Mouse (Mus musculus): ENCODE measurements around the gene Naaa.

Naaa gene

GRCm38 (mm10) chr5:92263761-92264359 lies 14.1 kb downstream of the Naaa start:
- DNase-seq (ENCODE audit: low read depth, low spot score), result peak; percentile 73

- DNase-seq (ENCODE audit: low read depth, low spot score), result no peak
Observed at GRCm38 (mm10) chr5:92262646-92263045, 15.3 kb downstream of the Naaa start.

DNA sequence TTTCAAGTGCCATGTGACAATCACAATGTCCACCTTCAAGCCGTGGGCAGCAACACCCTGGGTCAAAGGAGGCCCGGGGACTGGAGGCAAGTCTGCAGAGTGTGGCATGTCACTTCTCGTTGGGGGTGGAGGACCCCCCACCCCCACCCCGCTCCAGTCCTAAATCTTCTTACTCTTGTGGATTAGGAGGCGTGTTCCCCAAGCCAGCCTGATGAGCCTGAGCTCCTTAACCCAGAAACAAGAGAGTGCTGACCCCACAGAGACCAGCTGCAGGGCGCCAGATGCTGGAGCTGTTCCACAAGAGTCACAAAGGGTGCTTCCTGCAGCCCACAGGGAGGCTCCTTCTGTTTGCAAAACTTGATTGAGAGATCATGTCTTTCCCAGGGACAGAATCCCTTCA lies 21.8 kb downstream of the Naaa start, which contains the start of gene Ppef2:
Gene Ppef2 (minus strand): TSS at position 61 of the 400 bp plus-strand sequence.
- no peak for DNase-seq (ENCODE audit: low read depth, low spot score)

- no peak for DNase-seq (ENCODE audit: low read depth, low spot score)
Observed at GRCm38 (mm10) chr5:92254476-92254875, 23.5 kb downstream of the Naaa start.

GRCm38 (mm10) chr5:92252797-92253343 lies 25.1 kb downstream of the Naaa start:
- DNase-seq (ENCODE audit: low read depth, low spot score), result no peak

DNA sequence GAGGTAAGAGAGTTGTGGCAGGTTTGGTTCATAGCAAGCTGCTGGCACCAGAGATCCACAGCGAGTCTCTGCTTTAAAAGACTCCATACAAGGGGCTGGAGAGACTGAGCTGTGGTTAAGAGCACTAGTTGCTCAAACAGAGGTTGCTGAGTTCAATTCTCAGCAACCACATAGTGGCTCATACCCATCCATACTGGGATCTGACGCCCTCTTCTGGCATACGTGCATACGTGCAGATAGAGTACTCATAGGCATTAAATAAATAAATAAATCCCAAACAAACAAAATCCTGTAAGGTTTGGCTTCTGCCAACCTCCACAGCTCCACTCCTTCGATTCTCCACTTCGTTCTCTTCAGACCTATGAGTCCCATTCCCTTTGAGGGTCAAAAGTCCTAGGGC lies 25.9 kb downstream of the Naaa start:
- no peak for DNase-seq (ENCODE audit: low read depth, low spot score)

DNA sequence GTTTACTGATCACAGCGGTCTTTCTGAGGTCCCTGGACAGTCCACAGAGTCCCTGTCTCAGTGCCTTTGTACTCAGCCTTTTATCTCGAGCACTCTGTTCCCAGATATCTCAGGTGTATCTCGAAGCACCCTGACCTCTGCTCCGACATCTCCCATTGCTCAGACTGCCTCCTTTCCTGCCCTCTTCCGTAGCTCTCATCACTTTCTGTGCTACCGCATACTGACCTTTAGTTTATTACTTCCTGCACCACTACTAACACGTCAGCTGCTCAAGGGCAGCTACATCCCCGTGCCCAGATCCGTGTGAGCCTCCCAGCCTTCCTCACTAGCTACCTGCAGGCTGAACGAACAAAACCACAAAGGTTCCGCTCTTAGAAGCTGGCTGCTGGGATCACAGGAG lies 29.4 kb downstream of the Naaa start:
- DNase-seq (ENCODE audit: low read depth, low spot score), result no peak

DNA sequence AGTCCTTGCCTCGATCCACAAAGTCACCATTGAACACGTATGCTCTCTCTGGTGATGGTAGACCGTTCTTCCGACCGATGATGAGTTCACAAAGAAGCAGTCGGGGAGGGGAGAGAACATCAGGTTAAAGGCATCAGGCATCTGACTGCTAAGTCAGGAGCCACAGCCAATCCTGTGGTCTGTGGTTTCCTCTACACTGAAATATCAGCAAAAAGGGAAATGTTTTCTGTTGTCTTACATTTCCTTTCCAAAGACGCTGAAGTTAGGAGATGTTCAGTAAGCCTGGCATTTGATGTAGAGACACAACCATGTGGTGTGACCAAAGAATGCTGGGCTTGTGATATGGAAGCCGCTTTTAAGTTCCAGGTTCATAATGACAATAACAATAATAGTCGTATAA lies 32.5 kb downstream of the Naaa start:
- no peak for DNase-seq (ENCODE audit: low read depth, low spot score)

DNA sequence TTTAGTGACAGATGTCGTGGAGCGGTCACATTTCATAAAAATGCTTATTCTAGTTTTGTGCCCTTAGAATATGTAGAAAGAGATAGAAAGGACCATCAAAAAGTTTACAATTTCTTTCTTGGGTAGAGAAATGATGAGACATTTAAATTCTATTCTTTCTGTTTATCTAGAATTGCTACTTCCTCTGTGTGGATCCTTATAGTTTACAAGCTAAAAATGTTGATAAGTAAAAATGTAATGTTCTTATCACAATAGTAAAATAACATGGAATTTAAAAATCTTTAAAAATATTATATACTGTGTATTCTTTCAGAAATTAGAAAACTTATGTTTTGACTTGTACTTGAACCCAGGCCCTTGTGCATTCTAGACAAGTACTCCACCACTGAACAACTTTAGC lies 33.1 kb downstream of the Naaa start:
- no peak for DNase-seq (ENCODE audit: low read depth, low spot score)

DNA sequence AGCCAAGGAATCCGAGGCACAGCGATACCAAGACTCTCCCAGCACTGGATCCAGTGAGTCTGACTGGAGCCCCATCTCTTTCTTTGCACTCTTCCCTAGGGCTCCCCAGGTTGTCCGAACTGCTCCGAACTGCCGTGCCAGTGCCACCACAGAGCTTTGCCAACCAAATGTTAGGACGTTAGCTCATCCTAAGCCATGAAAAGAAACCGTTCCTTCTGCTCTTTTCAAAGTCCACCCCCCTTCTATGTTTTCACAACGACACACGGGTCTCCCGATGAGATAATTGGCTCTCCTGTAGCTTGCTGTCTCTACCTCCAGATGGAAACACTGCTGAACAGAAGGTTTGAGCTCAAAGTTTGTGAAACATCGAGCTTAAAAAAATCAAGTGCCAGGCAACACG lies 37.2 kb downstream of the Naaa start:
- no peak for DNase-seq (ENCODE audit: low read depth, low spot score)

- DNase-seq (ENCODE audit: low read depth, low spot score), result no peak
Observed at GRCm38 (mm10) chr5:92239333-92240232, 38.4 kb downstream of the Naaa start.

DNA sequence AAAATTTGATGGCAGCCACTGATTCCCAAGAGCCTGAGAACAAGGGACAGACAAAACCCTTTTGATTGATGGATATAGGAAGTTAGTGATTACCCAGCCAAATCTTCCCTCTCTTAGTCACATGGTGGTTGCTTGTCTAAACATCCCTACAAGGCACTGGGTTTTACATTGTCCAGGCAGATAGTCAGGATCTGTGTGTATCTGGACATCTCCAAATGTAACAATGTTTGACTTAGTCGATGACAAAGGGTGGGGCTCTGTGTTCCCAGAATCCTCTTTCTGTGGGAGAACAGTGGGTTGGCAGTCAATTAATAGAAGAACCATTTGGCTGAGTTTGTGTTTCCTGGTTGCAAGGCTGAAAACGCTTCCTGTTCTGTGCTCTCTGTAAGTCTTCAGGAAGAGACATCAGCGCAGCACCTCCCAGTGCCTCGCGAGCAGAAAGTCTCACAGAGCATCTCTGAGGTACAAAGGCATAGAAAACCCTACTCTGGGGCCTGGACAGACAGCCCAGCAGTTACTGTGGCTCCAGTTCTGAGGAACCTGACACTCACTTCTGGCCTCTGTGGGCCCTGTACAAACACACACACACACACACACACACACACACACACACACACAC lies 42.9 kb downstream of the Naaa start:
- no peak for DNase-seq (ENCODE audit: low read depth, low spot score)

GRCm38 (mm10) chr5:92233366-92233765 lies 44.6 kb downstream of the Naaa start:
- DNase-seq (ENCODE audit: low read depth, low spot score), result no peak

- no peak for DNase-seq (ENCODE audit: low read depth, low spot score)
Observed at GRCm38 (mm10) chr5:92231836-92232235, 46.1 kb downstream of the Naaa start.

- no peak for DNase-seq (ENCODE audit: low read depth, low spot score)
Observed at GRCm38 (mm10) chr5:92230306-92230705, 47.7 kb downstream of the Naaa start.

- no peak for DNase-seq (ENCODE audit: low read depth, low spot score)
Observed at GRCm38 (mm10) chr5:92229514-92229913, 48.5 kb downstream of the Naaa start.

DNA sequence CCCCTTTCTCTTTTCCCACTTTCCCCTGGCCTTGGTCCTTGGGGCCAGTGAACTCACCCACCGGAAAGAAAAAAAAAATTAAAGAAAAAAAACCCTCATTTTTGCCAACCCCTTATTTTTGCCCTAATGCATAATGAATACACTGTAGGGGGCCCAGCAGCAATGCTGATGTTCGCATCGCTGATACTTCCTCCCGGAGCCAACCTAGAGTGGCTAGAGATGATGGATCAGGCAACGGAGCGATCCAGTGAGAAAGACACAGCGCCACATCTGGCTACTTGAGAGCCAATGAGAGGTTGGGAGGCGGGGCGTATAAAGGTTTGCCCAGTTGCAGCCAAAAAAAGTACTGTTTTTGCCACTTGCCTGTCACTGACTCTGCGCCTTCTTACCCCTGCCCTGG lies 49.2 kb downstream of the Naaa start:
- no peak for DNase-seq (ENCODE audit: low read depth, low spot score)

DNA sequence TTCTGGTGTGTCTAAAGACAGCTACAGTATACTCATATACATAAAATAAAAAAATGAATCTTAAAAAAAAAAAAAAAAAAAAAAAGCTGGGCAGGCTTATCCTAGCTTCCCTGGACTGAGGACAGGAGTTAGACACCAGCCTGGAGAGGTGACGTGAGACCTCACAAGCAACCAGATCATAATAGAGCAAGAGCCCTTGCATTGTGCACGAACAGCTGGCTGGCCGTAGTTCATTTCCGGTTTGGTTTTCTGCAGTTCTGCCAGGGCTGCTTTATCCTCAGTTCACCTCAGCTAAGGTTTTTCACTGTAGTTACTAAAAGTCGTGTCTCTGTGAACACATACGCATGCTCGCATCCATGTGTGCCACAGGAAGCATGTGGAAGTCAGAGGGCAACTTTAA lies 50.2 kb downstream of the Naaa start:
- DNase-seq (ENCODE audit: low read depth, low spot score), result no peak

- DNase-seq (ENCODE audit: low read depth, low spot score), result no peak
Observed at GRCm38 (mm10) chr5:92220287-92220902, 57.6 kb downstream of the Naaa start.

- DNase-seq (ENCODE audit: low read depth, low spot score), result no peak
Observed at GRCm38 (mm10) chr5:92219826-92220225, 58.1 kb downstream of the Naaa start.

- DNase-seq (ENCODE audit: low read depth, low spot score), result no peak
Observed at GRCm38 (mm10) chr5:92218915-92219793, 58.8 kb downstream of the Naaa start.

Data from brain, embryonic 18.5 days (tissue).